Mouse (Mus musculus) G1E (cell line): ENCODE measurements at regions not wholly inside any gene's neighbourhood (a gene's known extent, or its start where the extent isn't known, plus 50 kb on each side); places are given as distances from the start of the nearest gene placed in this dataset.

Source experiments
- ATAC-seq: 2 replicates; pipeline ENCODE4 v1.8.0; 2016; ENCODE audit warnings: mild to moderate bottlenecking; ENCODE audit not compliant: insufficient number of reproducible peaks, poor library complexity, low FRiP score, severe bottlenecking; ENCODE audit errors: extremely low read depth
- DNase-seq: peaks from one replicate; pipeline ENCODE4 v3.0.0; 2012; ENCODE audit warnings: low spot score
- H3K27me3 ChIP-seq: 2 replicates; pipeline ENCODE4 v1.6.1; 2012; ENCODE audit warnings: mild to moderate bottlenecking, low read length, inconsistent platforms; ENCODE audit not compliant: insufficient read depth
- H3K36me3 ChIP-seq: replicated peaks from 2 replicates; pipeline ENCODE3; 2012; ENCODE audit warnings: mild to moderate bottlenecking, inconsistent platforms
- H3K4me1 ChIP-seq: 2 replicates; pipeline ENCODE4 v1.6.1; 2012; ENCODE audit warnings: low read depth, low read length, inconsistent platforms, mixed read lengths; ENCODE audit not compliant: insufficient read depth
- H3K4me3 ChIP-seq: 2 replicates; pipeline ENCODE4 v1.5.1; 2012; ENCODE audit warnings: low read depth, mild to moderate bottlenecking, inconsistent platforms, low read length, moderate library complexity, mixed read lengths
- H3K9me3 ChIP-seq: replicated peaks from 2 replicates; pipeline ENCODE4 v1.6.1; 2012; ENCODE audit warnings: inconsistent platforms
- CTCF ChIP-seq: IDR thresholded peaks from 2 replicates; pipeline ENCODE4 v1.5.1; 2012; ENCODE audit warnings: low read depth, low read length, inconsistent platforms, mixed read lengths
- GATA1 ChIP-seq: IDR thresholded peaks from 2 replicates; pipeline ENCODE4 v1.6.1; 2012; ENCODE audit warnings: borderline replicate concordance, low read length, inconsistent platforms, mixed read lengths
- GATA2 ChIP-seq: IDR thresholded peaks from 2 replicates; pipeline ENCODE4 v1.6.1; 2012; ENCODE audit warnings: low read depth, low read length, inconsistent platforms, borderline replicate concordance
- POLR2AphosphoS5 ChIP-seq: IDR thresholded peaks from 2 replicates; pipeline ENCODE4 v1.6.1; 2012; ENCODE audit warnings: low read depth, low read length, inconsistent platforms; ENCODE audit not compliant: insufficient replicate concordance
- TAL1 ChIP-seq: conservative IDR thresholded peaks from 2 replicates; pipeline ENCODE4 v1.6.1; 2012; ENCODE audit warnings: low read depth, low read length, inconsistent platforms, mixed read lengths

- DNase-seq, result no peak
- Histone ChIP-seq H3K4me1 (no peaks in the 10 kb centered on the region), H3K27me3 (no peaks in the 10 kb centered on the region), H3K9me3 (peaks cover 2% of the 10 kb centered on the region; the same call in 1 of the 2 replicates), H3K4me3 (no peak overlapping the region), H3K36me3 (no peaks in the 10 kb centered on the region)
- ATAC-seq, result no peak
- TF ChIP-seq GATA2, result no peak
- no peak for TF ChIP-seq POLR2AphosphoS5
- TF ChIP-seq GATA1, result no peak
- no peak for TF ChIP-seq CTCF
- no peak for TF ChIP-seq TAL1
Measured at GRCm38 (mm10) chr12:12520311-12520852, 258.4 kb downstream of the Fam49a start.

GRCm38 (mm10) chr12:12518490-12519070 is 256.6 kb downstream of the Fam49a start:
- no peaks in the 10 kb centered on the region for H3K27me3 ChIP-seq
- peaks cover 2% of the 10 kb centered on the region; the same call in 1 of the 2 replicates for H3K9me3 ChIP-seq
- no peak for TF ChIP-seq POLR2AphosphoS5
- no peak for TF ChIP-seq GATA1
- DNase-seq, result no peak
- ATAC-seq, result no peak
- no peak overlapping the region for H3K4me3 ChIP-seq
- no peaks in the 10 kb centered on the region for H3K4me1 ChIP-seq
- H3K36me3 ChIP-seq, result no peaks in the 10 kb centered on the region

- Histone ChIP-seq H3K27me3 (no peaks in the 10 kb centered on the region), H3K9me3 (peaks cover 2% of the 10 kb centered on the region; the same call in 1 of the 2 replicates), H3K36me3 (no peaks in the 10 kb centered on the region), H3K4me1 (no peaks in the 10 kb centered on the region), H3K4me3 (no peak overlapping the region)
- ATAC-seq, result no peak
- no peak for TF ChIP-seq TAL1
- TF ChIP-seq GATA2, result no peak
- no peak for DNase-seq
Measured at GRCm38 (mm10) chr12:12517020-12517419, 255.1 kb downstream of the Fam49a start.

- TF ChIP-seq POLR2AphosphoS5 (no peak), CTCF (no peak), TAL1 (no peak), GATA1 (no peak), GATA2 (no peak)
- no peaks in the 10 kb centered on the region for H3K4me1 ChIP-seq
- no peaks in the 10 kb centered on the region for H3K36me3 ChIP-seq
- no peaks in the 10 kb centered on the region for H3K27me3 ChIP-seq
- DNase-seq, result no peak
- H3K4me3 ChIP-seq, result no peak overlapping the region
- H3K9me3 ChIP-seq, result no peaks in the 10 kb centered on the region; the same call in 1 of the 2 replicates
- no peak for ATAC-seq
Measured at GRCm38 (mm10) chr12:12510764-12511163, 248.8 kb downstream of the Fam49a start.

- Histone ChIP-seq H3K4me3 (no peak overlapping the region), H3K9me3 (no peaks in the 10 kb centered on the region; the same call in 1 of the 2 replicates), H3K4me1 (no peaks in the 10 kb centered on the region), H3K27me3 (no peaks in the 10 kb centered on the region), H3K36me3 (no peaks in the 10 kb centered on the region)
- TF ChIP-seq CTCF, result no peak
- ATAC-seq (no peak), DNase-seq (no peak)
Measured at GRCm38 (mm10) chr12:12509164-12509937, 247.4 kb downstream of the Fam49a start.

- ATAC-seq (no peak), DNase-seq (no peak)
- no peak for TF ChIP-seq GATA2
- no peak for TF ChIP-seq TAL1
- no peaks in the 10 kb centered on the region; the same call in 1 of the 2 replicates for H3K9me3 ChIP-seq
- H3K4me1 ChIP-seq, result no peaks in the 10 kb centered on the region
- H3K4me3 ChIP-seq, result no peak overlapping the region
- no peaks in the 10 kb centered on the region for H3K36me3 ChIP-seq
- H3K27me3 ChIP-seq, result no peaks in the 10 kb centered on the region
Measured at GRCm38 (mm10) chr12:12508487-12509125, 246.7 kb downstream of the Fam49a start.
